Mouse (Mus musculus) neural tube, embryonic 12.5 days (tissue): ENCODE data around the gene Pga5. TPM values are rescaled to one million over a fixed set of nuclear protein-coding genes. Genes with fewer than 3 reads are reported as not detected.

Source experiments
- ATAC-seq: fragments of 200-750 bp; cut with Nextera tagmentation; 2 replicates; pipeline ENCODE4 v1.8.0; 2017; ENCODE audit warnings: low read depth, mild to moderate bottlenecking, moderate TSS enrichment, moderate library complexity; ENCODE audit not compliant: low FRiP score
- H3K27ac ChIP-seq: fragments of 300-500 bp; sonication (generic); 2 replicates; pipeline ENCODE4 v1.5.1; 2016
- H3K27me3 ChIP-seq: fragments of 300-500 bp; sonication (generic); replicated peaks from 2 replicates; pipeline ENCODE4 v1.6.1; 2016; ENCODE audit warnings: mild to moderate bottlenecking
- H3K36me3 ChIP-seq: fragments of 300-500 bp; sonication (generic); 2 replicates; pipeline ENCODE4 v1.6.1; 2016; ENCODE audit warnings: mild to moderate bottlenecking
- H3K4me1 ChIP-seq: fragments of 300-500 bp; sonication (generic); 2 replicates; pipeline ENCODE4 v1.6.1; 2016
- H3K4me2 ChIP-seq: fragments of 300-500 bp; sonication (generic); replicated peaks from 2 replicates; pipeline ENCODE4 v1.6.1; 2016; ENCODE audit warnings: mild to moderate bottlenecking
- H3K4me3 ChIP-seq: fragments of 300-500 bp; sonication (generic); 2 replicates; pipeline ENCODE4 v1.5.1; 2016
- H3K9ac ChIP-seq: fragments of 300-500 bp; sonication (generic); 2 replicates; pipeline ENCODE4 v1.6.1; 2016; ENCODE audit warnings: mild to moderate bottlenecking
- H3K9me3 ChIP-seq: fragments of 300-500 bp; sonication (generic); 2 replicates; pipeline ENCODE4 v1.6.1; 2016; ENCODE audit warnings: mild to moderate bottlenecking
- WGBS: fragments of 180-500 bp; shearing (Covaris S2); methylation state at CpG from one replicate; pipeline ENCODE4 v1.1.7; 2016; 5-methylcytosine and 5-hydroxymethylcytosine counted together
- polyA plus RNA-seq: library from polyadenylated mRNA; unstranded; fragments of >200 nt; fragmentation: Nextera tagmentation; extraction: Ambion mirVana; gene quantifications from 2 replicates; pipeline ENCODE4 v1.2.1, GENCODE M21; 2016

The Pga5 gene
- not detected in 2 replicates for polyA plus RNA-seq

DNA sequence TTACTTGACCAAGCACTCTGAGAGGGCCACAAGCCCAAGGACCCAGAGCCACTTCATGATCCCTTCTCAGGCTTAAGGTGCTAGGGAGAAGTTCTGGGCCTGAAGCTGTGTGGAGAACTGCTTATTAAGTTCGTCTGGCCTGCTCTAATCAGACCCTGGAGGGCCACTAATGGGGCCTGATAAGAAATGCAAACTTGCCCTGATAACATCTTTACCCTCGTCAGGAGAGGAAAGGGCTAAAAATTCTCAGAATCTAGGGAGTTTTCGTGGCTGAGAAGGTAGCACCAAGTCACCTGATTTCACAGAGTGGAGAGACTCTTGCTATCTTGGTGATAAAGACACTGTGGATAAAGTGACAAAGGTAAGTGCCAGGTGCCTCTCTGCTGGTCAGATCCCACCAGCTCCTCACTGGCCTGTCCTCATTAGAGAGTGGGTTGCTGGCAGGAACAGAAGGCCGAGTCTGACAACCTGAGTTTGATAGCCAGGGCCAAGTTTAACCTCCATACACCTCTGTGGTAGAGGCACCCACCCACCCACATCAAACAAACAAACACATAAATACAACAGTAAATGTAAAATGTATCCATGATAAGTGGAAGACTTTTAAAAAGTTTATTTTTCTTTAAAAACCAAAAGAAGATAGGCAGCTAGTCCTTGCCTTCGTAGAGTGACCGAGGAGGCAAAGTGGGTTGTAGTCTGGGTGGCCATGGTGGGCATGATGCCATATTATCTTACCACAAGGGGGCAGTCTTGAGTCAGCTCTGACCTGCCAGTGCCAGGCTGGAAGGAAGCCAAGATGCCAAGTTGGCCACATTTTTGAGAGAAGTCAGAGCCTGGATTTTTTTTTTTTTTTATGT is at the start of gene Pga5:
TSS of gene Pga5 (minus strand) at position 157 of the 857 bp plus-strand sequence.
- Histone ChIP-seq H3K4me3 (no peak within 1 kb of the TSS), H3K36me3 (no peaks in the 10 kb centered on the region), H3K4me1 (no peaks in the 10 kb centered on the region), H3K9ac (no peak within 1 kb of the TSS), H3K27me3 (no peaks in the 10 kb centered on the region), H3K4me2 (no peak within 1 kb of the TSS), H3K9me3 (no peaks in the 10 kb centered on the region), H3K27ac (no peak within 1 kb of the TSS)
- peak; percentile 72; the same call in 1 of the 2 replicates for ATAC-seq
- WGBS, result 53% methylated on average over 6 of the region's 6 CpGs

DNA sequence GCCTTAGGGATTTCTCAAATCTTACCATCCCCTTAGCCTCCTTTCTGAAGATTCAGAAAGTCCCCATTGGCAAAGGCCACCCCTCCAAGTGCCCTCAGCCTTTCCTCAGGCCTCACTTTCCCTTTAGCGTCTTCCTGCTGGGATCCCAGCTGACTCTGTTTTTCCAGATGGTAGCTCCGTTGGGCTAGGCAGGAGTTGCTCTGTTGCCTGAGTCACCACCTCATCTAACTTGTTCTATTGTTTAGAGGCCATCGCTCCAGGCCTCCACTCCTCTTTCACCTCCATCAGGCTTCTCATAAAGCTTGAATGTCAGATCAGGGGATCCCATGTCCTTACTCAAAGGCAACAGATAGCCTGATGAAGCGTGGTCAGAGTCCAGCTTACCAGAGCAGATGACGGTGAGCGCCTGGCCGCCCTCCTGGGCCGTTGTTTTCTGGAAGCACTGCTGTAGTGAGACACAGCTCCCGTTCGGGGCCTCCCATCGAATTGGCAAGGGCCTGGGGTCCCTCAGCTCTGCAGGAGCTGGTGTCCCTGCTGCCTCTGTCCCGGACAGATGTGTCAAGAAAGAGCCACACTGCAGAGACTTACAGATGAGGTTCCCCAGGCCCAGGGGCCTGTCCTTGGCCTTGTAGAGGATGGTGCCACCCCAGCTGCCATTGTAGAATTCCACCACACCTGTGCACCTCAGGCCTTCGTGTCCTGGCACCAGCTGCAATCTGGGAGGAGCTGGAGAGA is 46.9 kb upstream of the Pga5 start:
- peaks cover 14% of the 10 kb centered on the region for H3K4me1 ChIP-seq
- no peak for ATAC-seq

DNA sequence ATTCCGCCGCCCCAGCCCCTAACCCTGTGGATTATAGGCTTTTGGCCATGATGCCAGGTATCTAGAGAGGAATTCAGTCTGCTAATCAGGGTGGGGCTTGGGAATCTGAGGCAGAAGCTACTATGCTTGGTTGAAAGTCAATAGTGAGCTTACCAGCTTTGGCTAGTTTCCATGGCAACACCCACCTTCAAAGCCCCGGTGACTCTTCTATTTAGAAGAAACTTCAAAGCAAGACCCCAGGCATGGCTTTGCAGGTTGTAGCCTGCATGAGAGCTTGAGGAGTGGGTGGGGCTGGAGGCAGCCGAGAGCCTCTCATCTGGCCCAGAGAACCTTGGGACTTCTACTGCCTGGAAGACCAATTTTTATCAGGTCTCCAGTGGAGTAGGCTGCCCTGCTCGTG is 45.8 kb upstream of the Pga5 start:
- H3K9ac ChIP-seq, result no peak overlapping the region
- H3K9me3 ChIP-seq, result no peaks in the 10 kb centered on the region
- H3K4me3 ChIP-seq, result no peak overlapping the region
- H3K4me1 ChIP-seq, result peaks cover 16% of the 10 kb centered on the region
- no peaks in the 10 kb centered on the region for H3K27me3 ChIP-seq
- WGBS, result 38% methylated on average over 5 of the region's 5 CpGs
- no peaks in the 10 kb centered on the region for H3K36me3 ChIP-seq
- no peak for ATAC-seq
- no peak overlapping the region for H3K4me2 ChIP-seq
- H3K27ac ChIP-seq, result no peak overlapping the region

More for the DNA sequence above, 46.9 kb upstream of the Pga5 start:
- Histone ChIP-seq H3K4me2 (no peak overlapping the region), H3K9ac (no peak overlapping the region), H3K36me3 (no peaks in the 10 kb centered on the region), H3K4me3 (no peak overlapping the region), H3K27me3 (no peaks in the 10 kb centered on the region), H3K27ac (no peak overlapping the region), H3K9me3 (no peaks in the 10 kb centered on the region)
- WGBS, result 77% methylated on average over 13 of the region's 13 CpGs

DNA sequence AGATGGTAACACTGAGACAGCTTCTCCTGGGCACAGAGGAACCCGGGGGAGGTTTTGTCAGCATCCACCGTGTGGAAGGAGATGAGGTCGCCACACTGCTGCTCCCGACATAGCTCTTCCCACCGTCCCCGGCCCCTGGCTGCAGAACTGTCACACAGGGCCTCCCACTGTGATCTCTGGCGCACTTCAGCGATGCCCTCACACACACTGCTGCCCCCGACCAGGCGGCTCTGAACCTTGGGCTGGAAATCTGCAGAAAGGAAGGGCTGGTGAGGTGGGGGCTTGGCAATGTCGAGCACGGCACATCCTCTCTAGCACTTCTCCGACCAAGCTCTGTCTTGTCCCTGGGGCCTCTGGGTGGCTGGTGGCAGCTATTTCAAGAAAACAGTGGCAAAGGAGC is 45.2 kb upstream of the Pga5 start:
- Histone ChIP-seq H3K27ac (no peak overlapping the region), H3K36me3 (no peaks in the 10 kb centered on the region), H3K4me1 (peaks cover 16% of the 10 kb centered on the region), H3K9me3 (no peaks in the 10 kb centered on the region), H3K4me2 (no peak overlapping the region), H3K27me3 (no peaks in the 10 kb centered on the region), H3K4me3 (no peak overlapping the region), H3K9ac (no peak overlapping the region)
- 18% methylated on average over 13 of the region's 13 CpGs for WGBS
- ATAC-seq, result no peak

DNA sequence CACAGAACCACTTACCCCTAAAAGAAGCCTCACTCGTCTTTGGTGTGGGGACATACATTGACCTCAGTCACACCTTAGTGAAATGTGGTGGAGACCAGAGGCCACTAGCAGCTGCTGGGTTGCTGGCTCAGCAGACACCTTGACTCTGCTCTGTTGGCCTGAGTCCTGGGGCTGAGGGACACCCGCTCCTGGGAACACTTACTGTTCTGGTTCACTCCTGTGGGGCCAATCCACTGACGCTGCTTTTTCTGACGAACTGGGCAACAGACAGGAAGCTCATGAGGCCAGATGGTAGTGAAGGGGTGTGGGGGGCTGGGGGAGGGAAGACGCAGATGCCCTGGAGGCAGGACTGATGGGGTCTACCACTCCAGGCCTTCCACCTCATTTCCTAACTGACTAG is 43.2 kb upstream of the Pga5 start:
- 43% methylated on average over 5 of the region's 5 CpGs for WGBS
- Histone ChIP-seq H3K4me3 (no peak overlapping the region), H3K4me2 (no peak overlapping the region), H3K27me3 (no peaks in the 10 kb centered on the region), H3K9me3 (no peaks in the 10 kb centered on the region), H3K4me1 (peaks cover 16% of the 10 kb centered on the region), H3K27ac (no peak overlapping the region), H3K36me3 (no peaks in the 10 kb centered on the region), H3K9ac (no peak overlapping the region)
- ATAC-seq, result no peak

DNA sequence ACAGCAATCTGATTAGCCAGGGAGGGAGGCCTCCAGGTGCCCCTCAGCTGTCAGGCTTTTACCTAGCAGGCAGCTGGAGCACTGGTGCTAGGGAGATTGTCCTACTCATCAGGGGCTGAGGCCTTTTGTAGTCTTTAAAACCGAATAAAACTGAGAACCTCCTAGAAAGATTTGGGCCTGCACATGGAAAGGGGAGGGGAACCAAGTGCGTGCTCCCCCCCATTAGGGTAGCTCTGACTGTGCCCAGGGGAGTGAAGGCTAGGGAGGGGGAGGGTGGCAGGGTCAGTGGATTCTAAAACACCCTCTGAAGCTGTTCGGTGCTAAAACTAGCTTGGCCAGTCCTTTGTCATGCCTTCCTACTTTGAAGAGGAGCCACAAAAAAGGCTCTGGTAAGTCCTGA is 42.7 kb upstream of the Pga5 start:
- no peak overlapping the region for H3K9ac ChIP-seq
- H3K4me1 ChIP-seq, result peaks cover 16% of the 10 kb centered on the region
- H3K4me3 ChIP-seq, result no peak overlapping the region
- no peaks in the 10 kb centered on the region for H3K27me3 ChIP-seq
- no peak overlapping the region for H3K27ac ChIP-seq
- no peak for ATAC-seq
- no peaks in the 10 kb centered on the region for H3K36me3 ChIP-seq
- H3K4me2 ChIP-seq, result no peak overlapping the region
- WGBS, result 18% methylated on average over 3 of the region's 3 CpGs
- no peaks in the 10 kb centered on the region for H3K9me3 ChIP-seq

DNA sequence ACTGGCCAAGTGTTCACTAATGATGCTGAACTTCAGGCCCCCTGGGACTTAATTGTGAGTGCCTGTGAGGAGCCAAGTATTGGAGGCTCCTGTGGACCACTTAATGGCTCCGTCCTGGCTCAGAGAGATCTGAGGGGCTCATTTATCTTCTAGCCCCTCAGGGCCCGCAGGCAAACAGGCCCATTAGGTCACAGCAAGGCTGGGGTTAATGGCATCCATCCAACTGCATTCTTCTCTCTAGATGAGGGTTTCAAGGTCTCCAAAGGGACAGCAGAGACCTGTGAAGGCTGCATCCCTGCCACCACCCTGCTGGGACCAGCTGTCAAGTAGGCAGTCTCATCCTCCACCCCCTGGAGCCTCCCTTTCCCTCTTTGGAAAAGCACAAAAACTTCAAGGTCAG is 41.9 kb upstream of the Pga5 start:
- peaks cover 16% of the 10 kb centered on the region for H3K4me1 ChIP-seq
- H3K36me3 ChIP-seq, result no peaks in the 10 kb centered on the region
- H3K9ac ChIP-seq, result no peak overlapping the region
- H3K4me2 ChIP-seq, result no peak overlapping the region
- no peak overlapping the region for H3K4me3 ChIP-seq
- H3K27me3 ChIP-seq, result no peaks in the 10 kb centered on the region
- no peak overlapping the region for H3K27ac ChIP-seq
- ATAC-seq, result peak; percentile 14; the same call in 1 of the 2 replicates
- no peaks in the 10 kb centered on the region for H3K9me3 ChIP-seq
- 11% methylated on average over 2 of the region's 2 CpGs for WGBS

DNA sequence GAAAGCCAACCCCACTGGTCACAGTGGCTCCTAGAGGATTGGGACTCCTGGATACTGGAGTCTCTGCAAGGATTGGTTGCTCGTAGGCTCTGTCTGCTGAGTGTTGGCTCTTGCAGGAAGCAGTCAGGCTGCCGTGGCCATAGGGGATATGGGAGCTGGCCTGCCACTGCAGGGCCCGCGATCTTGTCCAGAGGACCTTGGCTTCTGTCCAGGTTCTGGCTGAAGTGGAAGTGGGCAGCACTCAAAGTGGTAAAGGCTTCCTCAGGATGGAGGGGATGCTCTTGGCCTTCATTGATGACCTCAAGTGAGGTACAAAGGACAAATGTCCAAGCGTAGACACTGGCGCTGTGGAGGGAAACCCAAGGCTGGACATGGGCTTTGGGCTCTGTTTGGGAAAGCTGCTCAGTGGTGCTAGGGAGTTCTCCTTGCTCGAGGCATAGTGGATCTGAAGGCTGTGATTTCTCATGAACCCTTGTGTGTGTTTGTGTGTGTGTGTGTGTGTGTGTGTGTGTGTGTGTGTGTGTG is 40.4 kb upstream of the Pga5 start:
- Histone ChIP-seq H3K36me3 (peaks cover 10% of the 10 kb centered on the region; the same call in 1 of the 2 replicates), H3K9me3 (no peaks in the 10 kb centered on the region), H3K4me3 (no peak overlapping the region), H3K4me1 (peaks cover 16% of the 10 kb centered on the region), H3K27ac (no peak overlapping the region), H3K27me3 (no peaks in the 10 kb centered on the region), H3K9ac (no peak overlapping the region), H3K4me2 (no peak overlapping the region)
- WGBS, result 83% methylated on average over 7 of the region's 7 CpGs
- no peak for ATAC-seq

DNA sequence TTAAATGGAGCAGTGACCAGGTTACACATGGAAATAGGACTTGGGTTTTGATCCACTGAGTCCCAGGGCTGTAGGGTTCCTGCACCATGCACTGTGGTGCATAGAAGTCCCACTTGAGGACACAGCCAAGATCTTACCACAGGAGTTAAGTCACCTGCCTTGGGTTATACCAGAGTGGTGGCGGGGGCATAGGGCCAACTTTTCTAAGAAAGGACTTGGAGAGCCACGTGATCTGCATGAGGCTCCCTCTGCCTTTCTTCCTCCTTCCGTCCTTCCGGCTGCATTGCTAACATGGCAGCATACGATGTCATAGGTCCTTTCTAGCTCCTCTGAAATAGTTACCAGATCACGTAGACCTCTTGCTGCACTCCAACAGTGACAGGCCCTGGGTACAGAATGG is 37.6 kb upstream of the Pga5 start:
- H3K4me3 ChIP-seq, result no peak overlapping the region
- no peak for ATAC-seq
- H3K9me3 ChIP-seq, result no peaks in the 10 kb centered on the region
- H3K27ac ChIP-seq, result no peak overlapping the region
- no peaks in the 10 kb centered on the region for H3K27me3 ChIP-seq
- peaks cover 37% of the 10 kb centered on the region for H3K36me3 ChIP-seq
- H3K9ac ChIP-seq, result no peak overlapping the region
- no peak overlapping the region for H3K4me2 ChIP-seq
- 92% methylated on average over 6 of the region's 6 CpGs for WGBS
- peaks cover 9% of the 10 kb centered on the region for H3K4me1 ChIP-seq

DNA sequence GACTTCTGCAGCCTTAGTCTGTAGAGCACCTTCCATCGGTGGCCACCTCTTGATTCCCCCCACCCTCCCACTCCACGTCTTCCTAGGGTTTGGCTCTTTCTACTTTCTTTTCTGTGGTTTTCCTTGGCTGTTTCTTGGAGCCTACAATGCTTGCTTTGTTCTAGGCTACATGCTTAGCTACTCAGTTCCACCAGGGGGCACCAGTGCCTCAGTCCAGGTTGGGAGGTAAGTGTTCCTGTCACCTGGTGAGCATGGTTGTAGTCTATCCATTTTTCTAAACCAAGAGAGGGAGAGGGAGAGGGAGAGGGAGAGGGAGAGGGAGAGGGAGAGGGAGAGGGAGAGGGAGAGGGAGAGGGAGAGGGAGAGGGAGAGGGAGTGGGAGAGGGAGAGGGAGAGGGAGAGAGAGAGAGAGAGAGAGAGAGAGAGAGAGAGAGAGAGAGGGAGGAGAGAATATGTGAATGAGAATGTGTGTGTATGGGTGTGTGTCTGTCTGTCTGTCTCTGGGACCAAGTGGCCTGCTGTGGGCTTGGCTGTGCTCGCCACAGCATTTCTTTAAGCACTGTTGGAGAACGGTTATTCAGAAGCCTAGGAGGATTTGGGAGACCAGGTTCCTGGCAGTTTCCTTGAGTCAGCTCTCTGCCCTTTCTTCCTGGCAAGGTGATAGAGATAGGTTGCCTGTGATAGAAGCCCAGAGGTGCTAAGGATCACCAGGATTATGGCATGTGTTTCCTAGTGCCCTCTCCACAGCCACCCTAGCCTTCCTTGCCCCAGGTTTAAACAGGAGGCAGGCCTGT is 37.0 kb upstream of the Pga5 start:
- peaks cover 41% of the 10 kb centered on the region for H3K36me3 ChIP-seq
- WGBS, result 52% methylated on average over 4 of the region's 4 CpGs
- H3K9ac ChIP-seq, result no peak overlapping the region
- no peak overlapping the region for H3K4me2 ChIP-seq
- peak; percentile 33; the same call in 1 of the 2 replicates for ATAC-seq
- H3K27ac ChIP-seq, result no peak overlapping the region
- no peak overlapping the region for H3K4me3 ChIP-seq
- no peaks in the 10 kb centered on the region for H3K9me3 ChIP-seq
- H3K4me1 ChIP-seq, result peaks cover 8% of the 10 kb centered on the region
- no peaks in the 10 kb centered on the region for H3K27me3 ChIP-seq

DNA sequence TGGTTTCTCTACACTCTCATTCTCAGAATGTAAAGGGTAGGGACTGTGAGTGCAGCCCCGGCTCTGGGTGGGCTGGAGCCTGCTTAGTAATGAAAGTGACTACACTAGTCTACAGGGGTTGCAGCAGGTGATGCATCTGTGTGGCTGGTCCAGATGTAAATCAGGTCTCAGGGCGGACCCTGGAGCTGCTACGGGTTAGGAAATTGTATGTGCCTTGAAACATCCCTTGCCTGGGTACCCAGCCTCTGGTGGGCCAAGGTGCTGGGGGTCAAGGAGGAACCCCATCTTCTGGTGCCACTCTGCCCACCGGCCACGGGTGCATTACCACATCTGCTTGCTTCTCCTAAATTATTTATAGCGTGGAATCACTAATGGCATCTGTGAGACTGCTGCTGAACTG is 36.3 kb upstream of the Pga5 start:
- H3K27ac ChIP-seq, result no peak overlapping the region
- WGBS, result 75% methylated on average over 6 of the region's 6 CpGs
- H3K4me2 ChIP-seq, result no peak overlapping the region
- no peak for ATAC-seq
- no peak overlapping the region for H3K9ac ChIP-seq
- H3K27me3 ChIP-seq, result no peaks in the 10 kb centered on the region
- H3K4me3 ChIP-seq, result no peak overlapping the region
- peaks cover 11% of the 10 kb centered on the region for H3K4me1 ChIP-seq
- no peaks in the 10 kb centered on the region for H3K9me3 ChIP-seq
- peaks cover 41% of the 10 kb centered on the region for H3K36me3 ChIP-seq

DNA sequence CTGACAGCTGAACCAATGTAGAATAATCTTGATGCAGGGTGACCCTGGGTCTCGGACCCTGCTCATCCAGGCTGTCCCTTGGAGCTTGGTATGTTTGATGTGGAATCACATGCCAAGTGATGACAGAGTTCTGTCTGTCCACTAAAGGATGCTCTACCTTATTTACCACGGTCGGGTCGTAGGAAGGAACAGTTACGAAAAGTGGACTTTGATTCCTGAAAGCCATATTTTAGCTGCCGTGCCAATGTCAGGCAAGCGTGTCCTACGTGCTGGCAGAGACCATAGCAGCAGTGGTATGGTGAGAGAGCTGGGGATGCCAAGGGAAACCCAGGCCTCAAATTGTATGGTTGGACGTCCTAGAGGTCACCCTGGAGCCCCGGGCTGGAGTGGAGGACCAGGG is 35.7 kb upstream of the Pga5 start:
- no peaks in the 10 kb centered on the region for H3K27me3 ChIP-seq
- H3K27ac ChIP-seq, result no peak overlapping the region
- no peak overlapping the region for H3K4me3 ChIP-seq
- peaks cover 13% of the 10 kb centered on the region for H3K4me1 ChIP-seq
- H3K36me3 ChIP-seq, result peaks cover 41% of the 10 kb centered on the region
- H3K4me2 ChIP-seq, result no peak overlapping the region
- no peaks in the 10 kb centered on the region for H3K9me3 ChIP-seq
- H3K9ac ChIP-seq, result no peak overlapping the region
- 94% methylated on average over 10 of the region's 10 CpGs for WGBS
- no peak for ATAC-seq
